Mouse (Mus musculus): ENCODE results near the gene Slc22a14.

DNA sequence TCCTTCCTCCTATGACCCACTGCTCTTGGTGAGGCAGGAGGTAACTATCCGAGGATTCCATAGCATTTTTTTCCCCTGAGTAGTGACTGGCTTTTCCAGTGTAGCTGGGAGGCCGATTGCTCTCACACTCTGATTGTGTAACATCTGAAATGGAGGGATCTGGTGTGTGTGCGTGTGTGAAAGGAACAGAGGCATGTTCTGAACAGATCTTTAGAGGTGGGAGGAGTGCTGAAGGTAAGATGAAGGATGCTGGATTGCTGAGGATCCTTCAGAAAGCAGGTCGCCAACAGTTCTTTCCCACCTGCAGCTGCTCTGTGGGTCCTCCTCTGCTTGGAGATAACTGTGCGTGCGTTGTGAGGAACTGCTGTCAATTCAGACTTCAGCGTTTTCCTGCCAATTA is 36.0 kb upstream of the Slc22a14 start:
- TF ChIP-seq GATA1 (IDR thresholded peaks at IDR 0.05; ENCODE audit: low read depth, low read length) = no peak
- no peak; the same call in 1 of the 2 replicates for TF ChIP-seq SIN3A (IDR thresholded peaks at IDR 0.05; ENCODE audit: low read length)
- TF ChIP-seq EP300 (IDR thresholded peaks at IDR 0.05; ENCODE audit: low read depth in 1 of 2, low read length in 2 of 2) = no peak
- no peak for TF ChIP-seq ZKSCAN1 (IDR thresholded peaks at IDR 0.05; ENCODE audit: low read depth, low read length)
- no peak for TF ChIP-seq ZNF384 (IDR thresholded peaks at IDR 0.05; ENCODE audit: low read depth, low read length)
- no peak for TF ChIP-seq CHD2 (IDR thresholded peaks at IDR 0.05; ENCODE audit: low read length)
- no peak for TF ChIP-seq POLR2A (IDR thresholded peaks at IDR 0.05; ENCODE audit: control insufficient read depth in 1 of 2, insufficient read depth in 1 of 2, low read depth in 1 of 2, low read length in 2 of 2, poor library complexity in 1 of 2)
- TF ChIP-seq CTCF (IDR thresholded peaks at IDR 0.05 in 2 of 3, conservative IDR thresholded peaks at IDR 0.05 in 1 of 3; ENCODE audit: control insufficient read depth in 1 of 3, insufficient read depth in 1 of 3, low read depth in 2 of 3, low read length in 3 of 3, poor library complexity in 1 of 3, severe bottlenecking in 1 of 3) = no peak
